Mouse (Mus musculus) stomach, embryonic 15.5 days (tissue): ENCODE results near the gene Hdac11. TPM values are rescaled to one million over a fixed set of nuclear protein-coding genes. Genes with fewer than 3 reads are reported as not detected.

Experiments
- ATAC-seq: fragments of 200-750 bp; cut with Nextera tagmentation; 2 replicates; pipeline ENCODE4 v1.8.0; 2017; ENCODE audit warnings: low read depth, moderate number of reproducible peaks, moderate TSS enrichment; ENCODE audit not compliant: insufficient read depth, low FRiP score
- H3K27ac ChIP-seq: fragments of 300-500 bp; sonication (generic); 2 replicates; pipeline ENCODE4 v1.5.1; 2015; ENCODE audit warnings: mild to moderate bottlenecking, inconsistent platforms
- H3K27me3 ChIP-seq: fragments of 300-500 bp; sonication (generic); replicated peaks from 2 replicates; pipeline ENCODE4 v1.6.1; 2015; ENCODE audit warnings: inconsistent platforms
- H3K36me3 ChIP-seq: fragments of 300-500 bp; sonication (generic); 2 replicates; pipeline ENCODE4 v1.6.1; 2015; ENCODE audit warnings: inconsistent platforms
- H3K4me1 ChIP-seq: fragments of 300-500 bp; sonication (generic); 2 replicates; pipeline ENCODE4 v1.6.1; 2015; ENCODE audit warnings: inconsistent platforms
- H3K4me2 ChIP-seq: fragments of 300-500 bp; sonication (generic); 2 replicates; pipeline ENCODE4 v1.6.1; 2015; ENCODE audit warnings: mild to moderate bottlenecking, inconsistent platforms
- H3K4me3 ChIP-seq: fragments of 300-500 bp; sonication (generic); replicated peaks from 2 replicates; pipeline ENCODE4 v1.5.1; 2015; ENCODE audit warnings: inconsistent platforms
- H3K9ac ChIP-seq: fragments of 300-500 bp; sonication (generic); 2 replicates; pipeline ENCODE4 v1.6.1; 2015; ENCODE audit warnings: inconsistent platforms
- H3K9me3 ChIP-seq: fragments of 300-500 bp; sonication (generic); 2 replicates; pipeline ENCODE4 v1.6.1; 2016; ENCODE audit warnings: inconsistent platforms
- whole genome bisulfite sequencing: fragments of 180-500 bp; shearing (Covaris S2); methylation state at CpG from one replicate; pipeline ENCODE4 v1.1.7; 2015; 5-methylcytosine and 5-hydroxymethylcytosine counted together
- polyA plus RNA-seq: library from polyadenylated mRNA; unstranded; fragments of >200 nt; fragmentation: Nextera tagmentation; extraction: Ambion mirVana; gene quantifications from 2 replicates; pipeline ENCODE4 v1.2.1, GENCODE M21; 2015

Hdac11 gene
- polyA plus RNA-seq, result 9.9 and 12.0 TPM in 2 replicates

- H3K36me3 ChIP-seq, result 0 out of 2 replicates have a peak, but pooled peaks cover 2% of the 10 kb centered on the region
- peak within 1 kb of the TSS; percentile 55 for H3K27ac ChIP-seq
- no peaks in the 10 kb centered on the region for H3K27me3 ChIP-seq
- peak within 1 kb of the TSS; percentile 83 for H3K4me2 ChIP-seq
- WGBS, result 1% methylated on average over 42 of the region's 42 CpGs
- peak; percentile 96 for ATAC-seq
- peak within 1 kb of the TSS; percentile 58 for H3K4me3 ChIP-seq
- H3K4me1 ChIP-seq, result peaks cover 21% of the 10 kb centered on the region
- peak within 1 kb of the TSS; percentile 49 for H3K9ac ChIP-seq
- no peaks in the 10 kb centered on the region for H3K9me3 ChIP-seq
Observed at GRCm38 (mm10) chr6:91156554-91157236, at the start of gene Hdac11. TSS of gene Hdac11 (plus strand) at chr6:91156665.

DNA sequence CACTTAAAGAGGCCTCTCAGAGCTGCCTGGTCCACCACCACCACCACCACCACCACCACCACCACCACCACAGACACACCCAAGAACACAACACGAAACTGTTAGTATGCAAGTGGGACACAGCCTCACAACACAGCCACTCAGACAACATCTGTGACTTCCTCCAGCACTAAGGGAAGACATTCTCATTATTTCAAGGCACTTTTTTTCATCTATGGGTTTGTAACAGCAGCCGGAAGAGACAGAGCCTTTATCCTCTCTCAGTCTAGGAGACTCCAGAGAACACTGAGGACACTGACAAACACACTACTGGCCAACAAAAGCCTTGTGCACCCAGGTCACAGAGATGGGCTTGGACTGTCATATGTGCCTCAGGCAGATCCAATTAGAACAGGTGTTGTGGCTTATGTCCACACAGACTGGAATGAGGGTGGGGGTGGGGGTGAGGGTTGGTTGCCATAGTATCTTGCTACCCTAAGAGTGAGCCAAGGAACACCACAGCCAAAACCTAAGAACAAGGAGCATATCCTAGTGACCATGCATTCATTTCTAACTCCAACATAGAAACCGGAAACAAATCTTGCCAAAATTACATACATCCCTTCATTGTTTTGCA is 48.1 kb upstream of the Hdac11 start:
- Histone ChIP-seq H3K4me2 (no peak overlapping the region), H3K4me1 (0 out of 2 replicates have a peak, but pooled peaks cover 4% of the 10 kb centered on the region), H3K27me3 (no peaks in the 10 kb centered on the region), H3K4me3 (no peak overlapping the region), H3K36me3 (no peaks in the 10 kb centered on the region), H3K9ac (no peak overlapping the region), H3K27ac (no peak overlapping the region), H3K9me3 (no peaks in the 10 kb centered on the region)
- WGBS, result 77% methylated on average over 3 of the region's 3 CpGs
- no peak for ATAC-seq

GRCm38 (mm10) chr6:91108917-91109450 is 47.5 kb upstream of the Hdac11 start:
- WGBS, result 87% methylated on average over 2 of the region's 2 CpGs
- ATAC-seq, result no peak

GRCm38 (mm10) chr6:91109489-91109888 is 47.0 kb upstream of the Hdac11 start:
- Histone ChIP-seq H3K27ac (no peak overlapping the region), H3K4me2 (no peak overlapping the region), H3K9me3 (no peaks in the 10 kb centered on the region), H3K9ac (no peak overlapping the region), H3K4me3 (no peak overlapping the region), H3K27me3 (no peaks in the 10 kb centered on the region), H3K4me1 (0 out of 2 replicates have a peak, but pooled peaks cover 2% of the 10 kb centered on the region), H3K36me3 (no peaks in the 10 kb centered on the region)
- ATAC-seq, result no peak

More at GRCm38 (mm10) chr6:91108917-91109450, 47.5 kb upstream of the Hdac11 start:
- no peak overlapping the region for H3K4me3 ChIP-seq
- H3K27ac ChIP-seq, result no peak overlapping the region
- no peaks in the 10 kb centered on the region for H3K27me3 ChIP-seq
- no peaks in the 10 kb centered on the region for H3K9me3 ChIP-seq
- 0 out of 2 replicates have a peak, but pooled peaks cover 4% of the 10 kb centered on the region for H3K4me1 ChIP-seq
- H3K4me2 ChIP-seq, result no peak overlapping the region
- no peak overlapping the region for H3K9ac ChIP-seq
- H3K36me3 ChIP-seq, result no peaks in the 10 kb centered on the region

GRCm38 (mm10) chr6:91110323-91111020 is 46.0 kb upstream of the Hdac11 start:
- Histone ChIP-seq H3K36me3 (no peaks in the 10 kb centered on the region), H3K4me2 (0 out of 2 replicates have a peak overlapping the region, but pooled peaks have one; percentile 9), H3K27ac (no peak overlapping the region), H3K4me1 (no peaks in the 10 kb centered on the region), H3K4me3 (no peak overlapping the region), H3K9ac (no peak overlapping the region), H3K27me3 (no peaks in the 10 kb centered on the region), H3K9me3 (no peaks in the 10 kb centered on the region)
- ATAC-seq, result no peak
- WGBS, result 54% methylated on average over 13 of the region's 13 CpGs

- Histone ChIP-seq H3K4me3 (no peak overlapping the region), H3K36me3 (no peaks in the 10 kb centered on the region), H3K27me3 (no peaks in the 10 kb centered on the region), H3K9me3 (no peaks in the 10 kb centered on the region), H3K9ac (no peak overlapping the region), H3K4me1 (peaks cover 6% of the 10 kb centered on the region; the same call in 1 of the 2 replicates), H3K27ac (no peak overlapping the region), H3K4me2 (no peak overlapping the region)
- no peak for ATAC-seq
- WGBS, result 80% methylated on average over 10 of the region's 10 CpGs
Observed at GRCm38 (mm10) chr6:91111141-91111953, 45.1 kb upstream of the Hdac11 start.

DNA sequence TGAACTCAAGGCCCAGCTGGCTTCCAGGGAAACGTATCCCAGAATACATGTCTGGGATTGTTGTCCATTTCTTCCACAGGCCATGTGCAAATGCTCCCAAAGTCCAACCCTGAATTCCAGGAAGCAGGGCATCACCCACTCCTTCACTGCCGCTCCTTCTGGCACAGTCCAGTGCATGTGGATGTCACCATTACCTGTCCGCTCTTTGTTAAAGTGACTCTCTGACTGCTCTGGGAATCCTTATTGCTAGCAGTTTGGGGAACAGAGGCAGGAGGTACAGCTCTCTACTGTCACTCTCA is 44.6 kb upstream of the Hdac11 start:
- peaks cover 8% of the 10 kb centered on the region; the same call in 1 of the 2 replicates for H3K4me1 ChIP-seq
- H3K27ac ChIP-seq, result no peak overlapping the region
- no peaks in the 10 kb centered on the region for H3K9me3 ChIP-seq
- no peak overlapping the region for H3K4me2 ChIP-seq
- H3K27me3 ChIP-seq, result no peaks in the 10 kb centered on the region
- H3K9ac ChIP-seq, result no peak overlapping the region
- WGBS, result 90% methylated on average over 3 of the region's 3 CpGs
- no peak overlapping the region for H3K4me3 ChIP-seq
- ATAC-seq, result no peak
- H3K36me3 ChIP-seq, result no peaks in the 10 kb centered on the region

- H3K36me3 ChIP-seq, result no peaks in the 10 kb centered on the region
- 0 out of 2 replicates have a peak overlapping the region, but pooled peaks have one; percentile 17 for H3K27ac ChIP-seq
- H3K27me3 ChIP-seq, result no peaks in the 10 kb centered on the region
- WGBS, result 29% methylated on average over 2 of the region's 2 CpGs
- no peak overlapping the region for H3K9ac ChIP-seq
- no peaks in the 10 kb centered on the region for H3K9me3 ChIP-seq
- no peak overlapping the region for H3K4me3 ChIP-seq
- peaks cover 16% of the 10 kb centered on the region; the same call in 1 of the 2 replicates for H3K4me1 ChIP-seq
- peak overlapping the region; percentile 99; the same call in 1 of the 2 replicates for H3K4me2 ChIP-seq
- no peak for ATAC-seq
Observed at GRCm38 (mm10) chr6:91114716-91115115, 41.7 kb upstream of the Hdac11 start.

GRCm38 (mm10) chr6:91115158-91115557 is 41.3 kb upstream of the Hdac11 start:
- H3K4me2 ChIP-seq, result peak overlapping the region; percentile 99

DNA sequence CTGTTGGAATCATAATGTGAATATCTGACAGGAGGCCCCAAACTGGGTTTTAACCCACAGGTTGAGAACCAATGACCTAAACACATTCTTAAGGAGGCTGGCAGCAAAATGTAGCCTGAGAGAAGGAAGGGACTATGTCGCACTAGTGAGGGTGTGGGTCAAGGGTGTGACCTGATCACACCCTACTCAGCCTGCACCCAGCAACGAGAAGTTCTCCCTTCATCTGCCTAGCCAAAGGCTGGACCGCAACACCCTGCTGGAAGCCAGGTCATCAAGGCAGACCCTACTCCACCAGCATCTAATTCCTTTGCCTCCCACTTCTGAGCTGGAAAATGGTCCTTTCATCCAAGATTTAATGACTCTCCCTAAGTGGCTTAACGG is 40.6 kb upstream of the Hdac11 start:
- peaks cover 16% of the 10 kb centered on the region; the same call in 1 of the 2 replicates for H3K4me1 ChIP-seq
- no peaks in the 10 kb centered on the region for H3K27me3 ChIP-seq
- H3K36me3 ChIP-seq, result no peaks in the 10 kb centered on the region
- 24% methylated on average over 4 of the region's 4 CpGs for WGBS
- peak; percentile 48; the same call in 1 of the 2 replicates for ATAC-seq
- H3K27ac ChIP-seq, result peak overlapping the region; percentile 65; the same call in 1 of the 2 replicates
- peak overlapping the region; percentile 45; the same call in 1 of the 2 replicates for H3K9ac ChIP-seq
- peak overlapping the region; percentile 99 for H3K4me2 ChIP-seq
- peak overlapping the region; percentile 69 for H3K4me3 ChIP-seq
- no peaks in the 10 kb centered on the region for H3K9me3 ChIP-seq

More at GRCm38 (mm10) chr6:91115158-91115557, 41.3 kb upstream of the Hdac11 start:
- Histone ChIP-seq H3K4me3 (no peak overlapping the region), H3K9ac (no peak overlapping the region), H3K4me1 (peaks cover 16% of the 10 kb centered on the region; the same call in 1 of the 2 replicates), H3K36me3 (no peaks in the 10 kb centered on the region), H3K27ac (0 out of 2 replicates have a peak overlapping the region, but pooled peaks have one; percentile 17), H3K9me3 (no peaks in the 10 kb centered on the region), H3K27me3 (no peaks in the 10 kb centered on the region)
- WGBS, result 30% methylated on average over 1 of the region's 1 CpGs
- no peak for ATAC-seq
